Mouse (Mus musculus) stomach, postnatal 0 days (tissue): ENCODE data around the gene Gal3st2b.
"Not testable (repeated sequence)": the region's sequence is repeated elsewhere in the genome, so short reads cannot be mapped to it uniquely, and the experiment has no call there.

ENCODE experiments used
- CTCF ChIP-seq: IDR thresholded peaks from 2 replicates; pipeline ENCODE4 v1.5.1; 2016; ENCODE audit warnings: antibody characterized with exemption, low read depth, mild to moderate bottlenecking, moderate library complexity
- EP300 ChIP-seq: optimal IDR thresholded peaks from 2 replicates; pipeline ENCODE3; 2016; ENCODE audit warnings: antibody characterized with exemption

GRCm38 (mm10) chr1:93937807-93938206 lies 19.7 kb downstream of the Gal3st2b start:
- not testable (repeated sequence) for TF ChIP-seq CTCF, EP300
